Mouse (Mus musculus) spleen, adult 2 months (tissue): ENCODE results near the gene Hist2h2aa1. TPM values are rescaled to one million over a fixed set of nuclear protein-coding genes. Genes with fewer than 3 reads are reported as not detected.
"Not testable (repeated sequence)": the region's sequence is repeated elsewhere in the genome, so short reads cannot be mapped to it uniquely, and the experiment has no call there.

Experiments used
- DNase-seq, 2 experiments: peaks; one replicate each; pipeline versions ENCODE4 v3.0.0 to v3.0.0-alpha.2; 2012 to 2021; ENCODE audit warnings: low spot score in 2 of 2, low read depth in 1 of 2
- H3K27ac ChIP-seq: fragments of 200-500 bp; 2 replicates; pipeline ENCODE4 v1.5.1; 2012; ENCODE audit warnings: low read length, inconsistent platforms; ENCODE audit not compliant: insufficient read depth
- H3K27me3 ChIP-seq: fragments of 200-500 bp; 2 replicates; pipeline ENCODE4 v1.6.1; 2012; ENCODE audit warnings: mild to moderate bottlenecking, moderate library complexity, low read length, inconsistent platforms; ENCODE audit not compliant: control insufficient read depth, insufficient read depth
- H3K36me3 ChIP-seq: fragments of 200-500 bp; 2 replicates; pipeline ENCODE4 v1.6.1; 2012; ENCODE audit warnings: mild to moderate bottlenecking, low read length, inconsistent platforms; ENCODE audit not compliant: control insufficient read depth, insufficient read depth
- H3K4me1 ChIP-seq: fragments of 200-500 bp; 2 replicates; pipeline ENCODE4 v1.6.1; 2011; ENCODE audit warnings: inconsistent platforms; ENCODE audit not compliant: control insufficient read depth, insufficient read depth, insufficient read length
- H3K4me3 ChIP-seq: fragments of 200-500 bp; 2 replicates; pipeline ENCODE4 v1.5.1; 2011; ENCODE audit warnings: mild to moderate bottlenecking, inconsistent platforms; ENCODE audit not compliant: insufficient read depth, insufficient read length; ENCODE audit errors: extremely low read depth
- CTCF ChIP-seq: fragments of 200-500 bp; IDR thresholded peaks from 2 replicates; pipeline ENCODE4 v1.5.1; 2011; ENCODE audit warnings: mild to moderate bottlenecking, inconsistent platforms; ENCODE audit not compliant: insufficient read depth, insufficient read length, insufficient replicate concordance; ENCODE audit errors: extremely low read depth
- POLR2A ChIP-seq: fragments of 200-500 bp; IDR thresholded peaks from 2 replicates; pipeline ENCODE4 v1.6.1; 2011; ENCODE audit warnings: low read depth, low read length, inconsistent platforms
- WGBS: fragments of 180-500 bp; shearing (Covaris S2); methylation state at CpG from one replicate; pipeline ENCODE4 v1.1.7; 2018; 5-methylcytosine and 5-hydroxymethylcytosine counted together
- polyA plus RNA-seq: library from polyadenylated mRNA; depleted of rRNA; stranded (reverse); fragments of >200 nt; gene quantifications from 2 replicates; pipeline ENCODE4 v1.2.3, GENCODE M21; 2012

The Hist2h2aa1 gene
- polyA plus RNA-seq, 1 experiment: 95.6 TPM

- Histone ChIP-seq H3K4me3 (no peak overlapping the region), H3K4me1 (peaks cover 23% of the 10 kb centered on the region; the same call in 1 of the 2 replicates), H3K27me3 (no peaks in the 10 kb centered on the region), H3K36me3 (no peaks in the 10 kb centered on the region), H3K27ac (no peak overlapping the region)
- no peak for DNase-seq
- TF ChIP-seq CTCF (no peak), POLR2A (no peak)
- 43% methylated on average over 2 of the region's 2 CpGs for WGBS
Measured at GRCm38 (mm10) chr3:96199731-96200130, 45.6 kb upstream of the Hist2h2aa1 start.

DNA sequence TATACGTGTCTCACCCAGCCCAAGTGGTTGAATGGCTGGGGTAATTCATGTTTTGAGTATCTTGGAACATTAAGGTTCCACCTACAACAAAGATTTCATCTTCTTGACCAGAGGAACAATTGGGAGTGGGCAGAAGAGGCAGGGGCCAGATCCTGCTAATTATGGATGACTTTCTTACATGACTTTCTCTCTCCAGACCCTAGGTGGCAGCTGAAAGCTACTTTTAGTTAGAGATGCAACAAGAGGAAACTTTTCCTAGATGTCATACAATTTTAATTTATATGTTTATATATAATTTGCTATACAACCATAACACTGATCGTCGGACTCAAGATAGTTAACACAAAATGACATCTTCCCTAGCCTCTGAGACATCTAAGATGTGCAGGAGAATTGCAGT, 37.5 kb upstream of the Hist2h2aa1 start:
- H3K27ac ChIP-seq: no peak overlapping the region
- no peaks in the 10 kb centered on the region for H3K27me3 ChIP-seq
- 72% methylated on average over 3 of the region's 3 CpGs for WGBS
- no peaks in the 10 kb centered on the region for H3K36me3 ChIP-seq
- no peak overlapping the region for H3K4me3 ChIP-seq
- DNase-seq: no peak
- TF ChIP-seq CTCF: no peak
- TF ChIP-seq POLR2A: no peak
- no peaks in the 10 kb centered on the region for H3K4me1 ChIP-seq

DNA sequence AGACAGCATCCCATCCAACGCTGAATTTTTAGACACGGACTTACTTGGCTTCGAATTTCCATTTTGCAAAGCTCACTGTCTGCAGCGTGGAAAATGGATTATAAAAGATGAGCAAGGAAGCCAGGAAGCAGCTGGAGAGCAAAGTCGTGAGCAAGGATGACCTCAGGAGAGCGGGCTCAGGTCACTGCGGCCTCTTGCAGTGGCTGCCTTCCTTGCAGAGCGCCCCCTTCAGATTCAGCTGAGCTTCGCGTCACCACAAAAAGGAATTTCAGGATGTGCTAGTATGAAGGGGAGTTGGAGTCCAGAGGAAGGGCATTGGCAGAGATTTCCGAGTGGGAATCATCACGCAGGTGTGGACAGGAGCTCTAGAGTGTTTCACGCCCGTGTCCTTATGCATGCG, 36.1 kb upstream of the Hist2h2aa1 start:
- Histone ChIP-seq H3K27me3 (no peaks in the 10 kb centered on the region), H3K27ac (no peak overlapping the region), H3K36me3 (no peaks in the 10 kb centered on the region), H3K4me1 (no peaks in the 10 kb centered on the region), H3K4me3 (no peak overlapping the region)
- WGBS: 57% methylated on average over 15 of the region's 15 CpGs
- TF ChIP-seq CTCF (no peak), POLR2A (no peak)
- DNase-seq: no peak

GRCm38 (mm10) chr3:96219191-96219641, 26.1 kb upstream of the Hist2h2aa1 start:
- TF ChIP-seq POLR2A: no peak
- TF ChIP-seq CTCF: peak; percentile 9; the same call in 1 of the 2 replicates

GRCm38 (mm10) chr3:96219661-96220130, 25.6 kb upstream of the Hist2h2aa1 start, which contains the start of the genes Bola1 and Hist2h2ab:
Gene Bola1, minus strand, starts transcription at chr3:96219709.
Gene Hist2h2ab, plus strand, starts transcription at chr3:96219865.
- peaks cover 9% of the 10 kb centered on the region for H3K4me1 ChIP-seq
- peak within 1 kb of the TSS; percentile 85 for H3K4me3 ChIP-seq
- no peak for TF ChIP-seq CTCF
- peak; percentile 18 for TF ChIP-seq POLR2A
- H3K27me3 ChIP-seq: no peaks in the 10 kb centered on the region
- no peaks in the 10 kb centered on the region for H3K36me3 ChIP-seq
- peak; percentile 61 to 82 for DNase-seq
- peak within 1 kb of the TSS; percentile 100 for H3K27ac ChIP-seq
- under 1% methylated on average over 37 of the region's 37 CpGs for WGBS

More at GRCm38 (mm10) chr3:96219191-96219641, 26.1 kb upstream of the Hist2h2aa1 start:
- Histone ChIP-seq H3K36me3 (no peaks in the 10 kb centered on the region), H3K27me3 (no peaks in the 10 kb centered on the region), H3K4me1 (peaks cover 9% of the 10 kb centered on the region), H3K4me3 (peak overlapping the region; percentile 56), H3K27ac (peak overlapping the region; percentile 100)
- WGBS: 0% methylated on average over 12 of the region's 12 CpGs
- peak; percentile 40 to 48 for DNase-seq

GRCm38 (mm10) chr3:96220131-96220764, 25.0 kb upstream of the Hist2h2aa1 start:
- not testable (repeated sequence) for H3K27me3 ChIP-seq, H3K4me1 ChIP-seq, H3K36me3 ChIP-seq
- peak overlapping the region; percentile 100 for H3K27ac ChIP-seq
- WGBS: under 1% methylated on average over 31 of the region's 47 CpGs
- peak overlapping the region; percentile 85 for H3K4me3 ChIP-seq
- peak; percentile 21 to 45 for DNase-seq
